Mouse (Mus musculus): ENCODE data around the gene Flt1.

DNA sequence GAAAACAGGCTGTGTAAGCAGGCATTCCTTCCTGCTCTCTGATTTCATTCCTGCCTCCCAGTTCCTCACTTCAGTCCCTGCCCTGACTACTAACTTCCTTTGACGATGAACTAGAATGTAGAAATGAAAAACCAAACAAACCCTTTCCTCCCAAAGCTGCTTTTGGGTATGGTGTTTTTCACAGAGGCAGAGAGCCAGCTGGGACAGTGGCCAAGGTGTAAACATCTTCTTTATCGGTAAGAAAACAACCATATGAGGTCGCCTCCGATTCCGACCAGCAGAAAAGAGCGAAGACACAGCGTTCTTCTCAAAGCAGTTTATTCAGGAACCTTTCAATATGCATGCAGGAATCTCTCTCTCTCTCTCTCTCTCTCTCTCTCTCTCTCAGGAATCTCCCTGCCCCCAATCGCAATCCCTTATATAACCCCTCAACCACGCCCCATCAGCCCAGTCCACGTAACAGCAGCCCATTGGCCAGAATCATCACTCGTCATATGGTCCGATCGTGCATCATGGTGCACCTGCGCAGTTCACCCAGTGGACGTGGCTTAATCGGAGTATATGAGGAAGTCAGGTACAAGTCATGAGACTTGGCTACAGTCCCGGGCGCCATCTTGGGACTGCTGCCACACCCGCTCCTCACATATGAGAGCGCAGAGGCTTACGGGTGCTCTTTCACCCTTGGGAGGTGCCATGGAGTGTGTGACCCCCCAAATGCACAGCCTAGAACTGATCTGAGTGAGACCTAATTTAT lies 19.3 kb upstream of the Flt1 start:
- TF ChIP-seq POLR2A (IDR thresholded peaks at IDR 0.05; ENCODE audit: borderline replicate concordance, low read depth, low read length) (no peak), CTCF (IDR thresholded peaks at IDR 0.05; ENCODE audit: low read depth, low read length) (no peak)
